Mouse (Mus musculus) v-Abl transformed pro-B cells (cell line): ENCODE results near the gene Kremen2.

Source experiments
- in situ Hi-C, 2 experiments: fragments of 400-800 bp; cut with MboI; formaldehyde crosslinking; loops; one replicate each; pipeline ENCODE4 v1.15.1; 2025; ENCODE audit not compliant: unreplicated experiment in 2 of 2

Gene Kremen2

DNA sequence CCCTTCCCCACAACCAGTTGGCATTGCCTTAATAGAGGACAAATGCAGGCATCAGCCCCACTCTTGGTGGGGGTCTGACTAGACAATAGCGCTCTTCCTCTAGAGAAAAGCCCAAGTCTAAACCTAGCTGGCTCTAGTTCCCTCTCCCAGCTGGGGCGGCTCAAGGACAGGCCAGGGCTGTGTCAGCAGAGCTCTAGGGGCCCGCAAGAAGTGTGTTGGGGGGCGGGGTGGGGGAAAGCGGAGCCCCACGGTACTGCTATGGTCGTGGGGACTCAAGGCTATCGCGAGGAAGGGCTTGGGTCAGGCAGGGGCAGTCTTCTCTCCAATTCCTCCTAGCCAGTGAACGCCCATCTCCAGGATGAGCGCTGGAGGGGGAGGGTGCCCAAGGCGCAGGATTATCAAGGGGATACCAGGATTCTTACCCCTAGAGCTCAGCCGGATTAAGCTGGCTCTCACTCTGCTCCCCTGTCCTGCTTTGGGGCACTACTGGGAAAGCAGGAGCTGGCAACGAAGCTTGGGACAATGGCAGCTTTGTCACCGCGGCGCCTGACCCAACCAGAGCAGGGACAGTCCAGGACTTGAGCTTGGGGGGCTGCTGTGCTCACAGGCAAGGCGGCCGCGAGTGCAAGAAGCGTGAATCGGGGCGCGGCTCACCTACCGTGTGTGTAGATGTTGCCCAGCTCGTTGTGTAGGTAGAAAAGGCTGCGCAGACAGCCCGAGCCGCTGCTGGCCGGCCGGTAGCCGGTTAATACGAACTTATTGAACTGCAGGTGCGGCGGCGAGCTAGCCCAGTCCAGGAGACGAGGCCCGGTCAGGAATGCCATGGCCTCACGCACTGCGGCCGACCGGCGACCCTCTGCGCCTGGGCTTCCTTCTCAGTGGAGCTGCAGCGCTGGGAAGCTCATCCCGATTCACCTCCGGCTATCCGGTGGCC is 6.2 kb downstream of the Kremen2 start:
- in situ Hi-C loops = loop anchor here in 1 of 2 experiments (10.0 kb wide), 1 partner anchor 225 kb away; no protein-coding TSS in a partner anchor

DNA sequence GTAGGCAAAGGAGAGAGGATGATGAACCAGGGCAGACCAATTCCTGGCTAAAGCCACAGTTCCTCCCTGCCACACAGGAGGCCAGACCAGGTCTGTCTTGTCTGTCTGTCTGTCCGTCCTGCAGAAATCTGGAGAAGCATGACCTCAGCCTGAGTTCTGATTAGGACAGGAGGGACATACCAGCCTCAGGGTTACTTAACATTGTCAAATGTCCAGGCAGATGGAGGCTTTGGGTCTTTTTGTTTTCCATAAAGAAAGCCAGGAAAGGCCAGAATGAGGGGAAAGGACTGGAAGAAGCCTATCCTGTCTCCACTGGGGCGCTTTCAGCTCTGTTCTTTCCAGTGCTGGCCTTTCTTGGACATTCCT is 6.8 kb downstream of the Kremen2 start:
- in situ Hi-C loops = no loop called here

DNA sequence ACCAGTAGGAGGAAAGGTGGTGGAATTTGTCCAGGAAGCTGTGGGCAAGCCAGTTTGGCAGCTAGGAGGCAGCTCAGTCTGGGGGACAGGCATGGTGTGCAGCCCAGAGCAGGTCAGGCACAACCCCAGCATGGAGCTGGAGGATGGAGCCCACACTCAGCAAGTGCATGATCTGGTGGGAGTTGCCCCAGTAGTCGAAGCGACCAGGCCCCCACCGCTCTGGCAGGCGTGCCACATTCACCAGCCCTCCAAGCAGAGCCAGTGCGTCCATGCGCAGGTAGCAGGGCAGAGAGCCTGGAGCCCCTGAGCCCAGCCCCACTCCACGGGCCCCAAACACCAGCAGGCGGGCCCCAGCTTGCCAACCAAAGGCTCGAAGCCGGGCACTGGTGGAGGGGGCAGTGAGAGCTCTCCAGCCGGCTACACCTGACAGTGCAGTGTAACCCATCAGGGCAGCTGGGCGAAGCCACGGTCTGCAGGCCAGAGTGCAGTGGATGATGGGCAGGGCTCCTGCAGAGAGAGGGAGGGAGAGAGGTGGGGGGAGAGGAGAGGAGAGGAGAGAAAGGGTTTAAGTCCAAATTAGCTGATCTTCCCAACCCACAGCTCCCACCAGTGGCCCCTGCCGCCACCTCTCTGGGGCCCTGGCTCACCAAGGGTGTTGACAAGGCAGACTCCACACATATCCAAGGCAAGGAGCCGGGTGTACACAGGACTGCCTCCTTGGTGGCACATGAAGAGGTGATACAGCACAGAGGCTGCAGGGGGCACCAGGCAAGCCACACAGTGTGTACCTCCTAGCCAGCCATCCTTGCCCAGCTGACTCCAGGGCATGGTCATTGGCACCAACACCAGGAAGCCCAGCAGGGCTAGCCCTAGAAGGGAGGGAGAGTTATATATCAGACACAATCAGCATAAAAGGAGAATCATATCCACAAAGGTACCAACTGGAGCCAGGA is 7.9 kb downstream of the Kremen2 start:
- in situ Hi-C loops = no loop called here

DNA sequence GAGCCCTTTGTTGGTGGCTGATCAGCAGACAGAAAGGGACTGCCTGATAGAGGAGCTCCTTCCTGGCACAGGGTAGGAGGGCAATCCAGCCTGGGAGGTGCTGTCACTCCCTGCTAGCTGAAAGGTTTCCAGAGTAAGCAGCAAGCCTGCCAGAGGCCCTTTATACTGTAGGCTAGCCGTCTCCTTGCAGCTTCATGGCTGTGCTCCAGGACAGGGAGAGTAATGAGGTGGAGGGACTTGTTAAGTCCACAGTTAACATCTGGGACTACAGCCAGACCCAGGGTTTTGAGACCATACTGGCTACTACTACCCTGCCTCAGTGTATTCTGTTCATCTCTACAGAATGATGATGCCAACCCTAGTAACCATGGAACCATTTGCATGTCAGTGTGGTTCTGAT is 11.3 kb downstream of the Kremen2 start:
- in situ Hi-C loops = no loop called here

DNA sequence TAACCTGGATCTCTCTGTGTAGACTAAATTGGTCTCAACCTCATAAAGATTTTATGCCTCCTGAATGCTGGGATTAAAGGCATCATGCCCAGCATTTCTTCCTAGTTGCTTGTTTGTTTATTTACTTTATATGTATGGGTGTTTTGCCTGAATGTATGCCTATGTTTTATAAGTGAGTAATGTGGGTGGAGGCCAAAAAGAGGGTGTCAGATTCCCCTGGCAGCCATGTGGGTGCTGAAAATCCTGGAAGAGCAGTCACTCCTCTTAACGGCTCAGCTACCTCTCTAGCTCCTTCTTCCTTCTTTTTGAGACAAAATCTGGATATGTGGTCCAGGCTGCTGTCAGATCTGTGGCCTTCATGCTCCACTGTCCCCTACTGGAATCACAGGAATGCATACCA is 15.2 kb downstream of the Kremen2 start:
- in situ Hi-C loops = no loop called here

DNA sequence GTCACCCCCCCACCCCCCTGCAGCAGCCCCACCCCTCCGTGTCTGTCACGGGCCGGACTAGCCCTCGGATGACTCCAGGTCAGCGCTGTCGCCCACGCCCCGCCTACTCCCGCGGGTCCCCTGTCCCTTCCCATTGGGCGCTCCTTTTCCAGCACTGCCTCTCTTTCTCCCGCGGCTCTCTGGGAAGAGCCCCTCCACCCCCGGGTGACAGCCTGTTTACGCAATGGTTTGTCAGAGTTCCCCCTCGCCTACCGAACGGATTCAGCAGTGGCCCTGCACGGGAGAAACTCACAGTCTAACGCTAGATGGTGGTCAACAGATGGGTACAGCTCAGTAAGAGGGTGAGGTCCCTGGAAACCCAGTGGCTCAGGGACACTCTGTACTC is 18.9 kb downstream of the Kremen2 start:
- in situ Hi-C loops = no loop called here

DNA sequence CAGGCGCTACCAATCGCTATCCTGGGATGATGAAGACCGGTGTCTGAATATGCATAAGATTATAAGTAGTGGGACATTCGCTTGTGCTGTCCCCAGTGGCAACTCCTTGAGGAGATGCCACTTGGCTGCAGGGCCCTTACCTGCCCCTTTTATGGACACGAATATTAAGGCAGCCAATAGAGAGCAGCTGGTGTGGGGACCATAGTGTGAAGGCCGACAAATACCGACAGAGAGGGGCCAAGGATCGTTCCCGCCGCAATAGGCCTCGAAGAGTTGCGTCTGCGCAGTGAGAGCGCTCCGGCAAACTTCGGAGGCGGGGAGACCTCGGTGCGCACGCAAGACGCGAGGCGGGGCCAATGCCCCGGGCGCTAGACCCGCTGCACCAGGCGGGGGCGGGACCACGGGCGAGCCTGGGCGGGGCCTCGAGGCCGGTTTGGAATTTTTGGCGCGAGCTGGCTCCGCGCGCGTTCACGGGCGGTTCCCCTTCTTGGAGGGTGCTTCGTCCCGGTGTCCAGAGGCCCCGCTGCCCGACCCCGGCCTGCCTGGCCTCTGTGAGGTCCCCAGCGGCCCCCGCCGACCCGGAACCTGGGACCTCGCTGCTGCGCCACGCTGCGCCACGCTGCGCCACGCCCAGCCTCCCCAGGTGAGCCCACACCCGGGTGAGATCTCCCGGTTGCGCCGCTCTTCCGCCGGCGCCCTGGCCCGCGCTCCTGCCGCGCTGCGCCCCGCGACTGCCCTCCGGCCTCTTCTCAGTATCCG is 19.5 kb downstream of the Kremen2 start, which contains the start of gene Pkmyt1:
Gene Pkmyt1, plus strand, starts transcription at position 338 of the 759 bp plus-strand sequence.
- in situ Hi-C loops = no loop called here

DNA sequence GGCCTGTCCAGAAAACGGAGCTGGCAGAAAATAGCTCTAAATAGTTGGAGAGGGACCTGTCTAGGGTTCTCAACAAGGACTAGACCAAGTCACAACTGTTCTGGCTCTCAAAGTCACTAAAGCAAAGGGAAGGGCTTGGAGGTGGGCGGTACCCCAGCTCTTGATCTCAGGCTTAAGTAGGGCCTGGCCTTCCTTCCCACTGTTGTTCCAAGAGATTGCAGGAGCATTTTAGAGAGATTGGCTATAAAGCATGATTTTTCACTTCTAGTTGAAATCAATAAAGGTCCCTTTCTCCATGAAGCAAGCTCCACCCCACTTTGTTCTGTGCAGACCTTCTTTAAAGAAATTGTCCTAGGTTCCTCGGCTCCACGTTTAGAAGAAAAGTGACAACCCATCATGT is 20.2 kb downstream of the Kremen2 start:
- in situ Hi-C loops = no loop called here

DNA sequence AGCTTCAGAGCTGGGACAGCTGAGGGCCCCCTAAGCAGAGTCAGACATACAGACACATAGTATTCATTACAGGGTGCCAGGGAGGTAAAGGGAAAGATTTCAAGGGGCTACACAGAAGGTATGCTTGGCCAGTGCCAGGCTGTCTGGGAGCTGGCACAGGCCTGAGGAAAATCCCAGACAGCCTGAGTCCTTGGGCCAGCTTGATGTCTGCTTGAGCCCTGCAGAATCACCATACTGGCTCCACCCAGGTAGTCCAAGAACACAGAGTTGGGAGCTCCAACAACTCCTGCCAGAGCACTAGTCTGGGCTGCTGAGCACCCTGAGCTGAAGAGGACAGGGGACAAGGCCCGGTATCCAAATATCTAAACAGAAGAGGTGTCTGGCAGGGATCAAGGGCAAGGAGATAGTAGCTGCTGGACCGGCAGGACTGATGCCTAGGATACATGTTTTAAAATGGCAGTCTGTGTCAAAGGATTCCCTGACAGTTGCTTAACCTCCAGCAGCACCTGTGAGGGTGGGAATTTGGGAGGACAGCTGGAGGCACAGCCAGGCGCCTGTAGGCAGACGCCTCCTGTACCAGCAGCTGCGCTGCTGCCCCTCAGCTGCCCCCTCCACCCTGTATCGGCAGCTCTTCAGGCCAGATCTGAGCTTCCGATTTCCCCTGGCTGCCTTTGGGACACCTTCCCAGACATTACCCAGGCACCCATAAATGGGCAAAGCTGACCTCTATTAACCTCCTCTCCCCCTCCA is 23.1 kb downstream of the Kremen2 start, which contains the start of gene 1520401A03Rik:
Gene 1520401A03Rik, minus strand, starts transcription at position 408 of the 750 bp plus-strand sequence.
- in situ Hi-C loops = no loop called here

DNA sequence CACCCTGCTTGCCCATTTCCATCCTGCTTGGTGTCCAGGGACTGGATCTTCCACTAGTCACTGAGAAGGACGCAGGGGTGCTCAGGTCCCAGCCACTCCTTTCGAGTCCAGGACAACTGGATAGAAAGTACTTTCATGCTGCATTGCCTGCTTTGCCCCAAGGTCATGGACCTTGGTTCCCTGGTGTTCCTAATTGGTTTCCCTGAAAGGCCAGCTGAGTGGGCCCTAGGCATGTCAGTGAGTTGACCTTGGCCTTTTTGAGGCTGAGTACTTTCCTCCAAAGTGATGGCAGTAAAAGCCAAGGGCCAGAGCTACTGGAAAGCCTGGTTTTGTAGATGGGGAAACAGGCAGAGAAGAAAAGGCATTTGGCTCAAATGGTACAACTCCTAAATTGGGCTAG is 23.7 kb downstream of the Kremen2 start:
- in situ Hi-C loops = no loop called here

DNA sequence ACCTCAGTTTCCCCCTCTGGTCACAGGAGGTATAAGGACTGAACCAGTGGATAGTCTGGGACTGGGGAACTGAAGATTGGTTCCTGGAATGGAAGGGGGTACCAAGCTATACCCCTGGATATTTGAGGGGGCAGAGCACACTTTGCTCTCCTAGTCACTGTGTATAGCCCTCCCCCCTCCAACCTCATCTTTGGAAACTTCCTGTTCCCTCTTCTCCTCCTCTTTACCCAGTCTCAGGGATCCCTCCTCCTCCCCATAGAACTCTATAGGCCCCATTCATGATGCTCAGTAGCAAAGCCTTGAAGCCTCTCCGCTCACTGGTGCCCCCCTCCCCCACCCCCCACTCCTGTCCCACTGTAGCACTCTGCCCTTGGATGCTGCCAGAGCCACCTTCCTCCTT is 26.2 kb downstream of the Kremen2 start:
- in situ Hi-C loops = no loop called here

DNA sequence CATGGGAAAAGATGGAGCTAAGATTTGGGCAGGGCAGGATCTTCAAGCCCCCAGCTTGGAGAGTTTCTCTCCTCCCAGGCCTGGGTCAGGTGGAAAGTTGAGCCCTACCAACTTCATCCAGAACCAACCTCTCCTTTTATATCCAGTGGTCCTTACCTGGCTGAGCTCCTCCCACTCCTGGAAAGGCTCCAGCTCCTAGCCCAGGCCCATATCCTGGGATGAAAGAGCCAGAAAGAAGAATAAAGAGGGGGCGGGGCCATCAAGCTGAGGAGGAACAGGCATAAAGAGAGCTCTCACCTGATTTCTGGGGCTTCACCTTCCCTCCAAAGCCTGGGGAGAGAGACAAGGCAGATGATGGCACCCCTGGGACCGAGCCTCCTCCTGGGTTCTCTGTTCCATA is 28.6 kb downstream of the Kremen2 start:
- in situ Hi-C loops = no loop called here

DNA sequence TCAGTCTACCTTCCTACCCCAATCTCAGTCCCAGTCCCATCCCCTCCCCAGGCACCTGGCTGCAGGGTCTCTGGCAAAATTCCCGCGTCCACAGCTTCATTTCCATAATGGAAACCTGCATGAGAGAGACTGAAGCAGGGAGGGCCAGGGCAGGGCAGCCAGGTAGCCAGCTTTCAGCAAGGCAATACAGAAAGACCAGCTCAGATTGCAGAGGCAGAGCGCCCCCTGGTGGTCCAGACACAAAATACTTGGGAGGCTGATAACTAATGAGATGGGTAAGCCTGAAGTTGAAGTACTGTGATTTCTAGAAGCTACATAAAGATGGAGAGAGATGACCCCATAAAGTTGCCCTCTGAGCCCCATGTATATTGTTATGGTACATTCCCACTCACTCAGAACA is 39.4 kb downstream of the Kremen2 start:
- in situ Hi-C loops = loop anchor here (5.0 to 10.0 kb wide), 3 partner anchors 44 to 134 kb away; partner anchors contain the start of gene Bicdl2 (in 1 of the 2)

DNA sequence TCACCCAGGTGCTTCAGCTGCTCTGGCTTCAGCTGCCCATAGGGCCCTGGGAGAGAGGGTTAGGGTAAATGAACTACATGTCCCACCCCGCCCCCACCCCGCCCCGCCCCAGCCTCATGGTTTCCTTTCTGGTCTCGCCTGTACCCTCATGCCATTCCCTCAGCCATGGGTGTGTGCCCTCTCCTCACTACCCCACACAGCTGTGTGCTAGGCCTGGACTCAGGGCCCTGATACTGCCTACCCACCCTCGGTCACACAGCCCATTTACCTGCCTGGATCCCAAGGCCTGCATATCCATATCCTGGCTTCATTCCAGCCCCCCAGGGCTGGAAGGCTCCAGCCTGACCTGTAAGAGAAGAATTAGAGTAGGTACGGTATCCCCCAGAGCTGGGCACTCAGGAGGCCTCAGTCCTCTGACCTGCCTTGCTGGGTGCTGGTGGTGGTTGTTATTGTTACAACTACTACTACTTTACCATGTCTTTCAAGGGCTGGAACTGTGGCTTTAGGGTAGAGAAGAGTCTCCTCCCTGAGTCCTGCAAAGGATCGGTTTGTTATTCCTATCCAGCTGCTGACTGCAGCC is 40.0 kb downstream of the Kremen2 start:
- in situ Hi-C loops = loop anchor here (5.0 to 10.0 kb wide), 3 partner anchors 43 to 133 kb away; partner anchors contain the start of gene Bicdl2 (in 1 of the 2)

DNA sequence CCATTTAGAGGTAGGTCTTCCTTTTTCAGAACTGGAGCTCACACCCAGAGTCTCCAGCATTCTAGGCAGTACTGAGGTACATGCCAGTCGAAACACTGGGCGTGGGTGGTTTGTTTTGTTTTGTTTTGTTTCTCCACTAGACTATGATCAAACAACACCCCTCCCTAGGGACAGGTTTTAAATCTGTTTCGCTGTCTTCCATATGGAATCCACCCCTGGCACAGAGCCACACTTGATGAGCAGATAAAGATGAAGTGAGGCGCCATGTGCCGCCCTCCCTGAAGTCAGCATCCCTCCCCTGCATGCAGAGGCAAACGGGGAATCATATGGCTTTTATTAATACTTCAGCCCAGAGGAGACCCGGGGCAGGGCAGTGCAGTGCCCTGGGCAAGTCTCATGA is 40.9 kb downstream of the Kremen2 start:
- in situ Hi-C loops = loop anchor here (5.0 to 10.0 kb wide), 3 partner anchors 42 to 132 kb away; partner anchors contain the start of gene Bicdl2 (in 1 of the 2)

DNA sequence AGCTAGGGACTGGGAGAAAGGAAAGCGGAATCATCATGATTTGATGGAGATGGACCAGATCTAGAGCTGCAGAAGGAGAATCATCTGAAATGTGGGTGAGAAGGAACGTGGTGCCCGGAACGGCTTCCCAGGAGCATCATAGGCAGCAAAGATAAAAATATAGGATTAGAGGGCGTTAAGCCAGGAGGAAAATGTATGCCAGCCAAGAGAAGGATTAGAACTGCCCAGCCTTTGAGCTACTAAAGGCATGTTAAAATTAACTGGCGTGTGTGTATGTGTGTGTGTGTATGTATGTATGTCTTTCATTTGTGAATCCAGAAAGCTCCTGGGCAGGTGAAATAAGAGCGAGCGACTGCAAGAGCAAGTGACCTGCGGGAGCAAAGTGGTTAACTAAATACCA is 42.3 kb downstream of the Kremen2 start:
- in situ Hi-C loops = loop anchor here in 1 of 2 experiments (10.0 kb wide), 1 partner anchor 128 kb away; no protein-coding TSS in a partner anchor

DNA sequence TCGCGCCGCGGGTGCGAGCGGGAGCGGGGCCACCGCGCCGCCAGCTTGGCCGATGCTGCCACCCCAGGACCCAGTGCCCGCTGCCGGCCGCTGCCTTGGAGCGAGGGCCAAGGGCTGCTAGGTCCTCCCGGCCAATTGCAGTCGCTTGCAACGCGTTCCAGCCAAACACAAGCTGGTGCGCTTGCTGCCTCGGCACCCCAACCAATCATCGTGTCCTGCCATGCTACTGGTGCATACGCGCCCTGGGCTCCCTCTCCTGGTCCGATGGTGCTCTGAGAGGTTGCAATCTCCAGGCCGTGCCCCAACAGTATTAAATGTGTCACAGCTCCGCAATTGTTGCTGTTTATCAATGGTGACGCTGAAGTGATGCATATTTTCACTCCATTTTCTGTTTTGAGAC is 45.6 kb downstream of the Kremen2 start:
- in situ Hi-C loops = loop anchor here in 1 of 2 experiments (10.0 kb wide), 1 partner anchor 125 kb away; no protein-coding TSS in a partner anchor

DNA sequence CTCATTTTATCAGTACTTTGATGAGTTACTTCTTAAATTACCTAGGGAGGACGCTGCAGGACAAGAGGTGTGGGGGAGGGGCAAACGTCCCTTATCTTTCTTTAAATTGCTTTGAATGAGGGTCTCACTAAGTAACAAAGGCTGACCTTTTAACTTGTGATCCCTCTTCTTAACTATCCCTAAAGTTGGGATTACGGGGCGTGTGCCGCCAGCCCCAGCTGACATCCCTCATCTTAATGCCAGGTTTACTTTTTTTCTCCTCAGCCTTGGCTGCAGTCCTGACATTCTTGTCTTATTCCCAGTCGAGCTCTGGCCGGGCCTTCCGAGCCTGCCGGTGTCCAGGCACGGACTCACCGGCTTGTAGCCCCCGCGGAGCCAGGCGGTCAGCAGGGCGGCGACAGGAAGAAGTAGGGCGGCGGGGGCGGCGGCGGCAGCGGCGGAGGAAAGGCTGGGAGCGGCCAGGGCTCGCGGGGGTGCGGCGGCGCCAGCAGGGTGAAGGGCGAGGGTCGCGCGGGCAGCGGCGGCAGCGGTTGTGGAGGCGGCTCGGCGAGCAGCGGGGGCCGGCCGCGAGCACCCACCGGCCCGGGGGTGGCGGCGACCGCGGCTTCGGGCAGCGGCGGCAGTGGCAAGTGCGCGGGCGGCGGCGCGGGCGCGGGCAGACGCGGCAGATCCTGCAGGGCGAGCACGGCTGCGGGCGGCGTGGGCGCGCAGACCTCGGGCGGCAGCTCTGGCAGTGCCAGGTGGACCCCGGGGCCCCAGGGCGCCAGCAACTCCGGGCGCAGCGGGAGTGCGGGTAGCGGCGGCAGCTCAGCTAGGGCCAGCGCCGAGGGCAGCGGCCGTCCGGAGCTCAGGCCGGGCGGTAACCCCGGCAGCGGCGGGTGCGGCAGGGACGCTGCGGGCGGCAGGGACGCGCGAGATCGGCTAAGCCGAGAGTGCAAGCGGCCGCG is 46.2 kb downstream of the Kremen2 start:
- in situ Hi-C loops = loop anchor here in 1 of 2 experiments (10.0 kb wide), 1 partner anchor 125 kb away; no protein-coding TSS in a partner anchor
